Mouse (Mus musculus) brown adipose tissue, adult 24 weeks (tissue): ENCODE data around the gene Bms1. TPM values are rescaled to one million over a fixed set of nuclear protein-coding genes. Genes with fewer than 3 reads are reported as not detected.

Experiments used
- H3K27ac ChIP-seq: fragments of 200-500 bp; replicated peaks from 2 replicates; pipeline ENCODE4 v1.5.1; 2012; ENCODE audit warnings: low read depth, mild to moderate bottlenecking, low read length
- H3K4me1 ChIP-seq: fragments of 200-500 bp; 2 replicates; pipeline ENCODE4 v1.6.1; 2012; ENCODE audit warnings: low read length, mixed read lengths; ENCODE audit not compliant: control insufficient read depth, insufficient read depth, insufficient read length
- H3K4me3 ChIP-seq: fragments of 200-500 bp; 2 replicates; pipeline ENCODE4 v1.5.1; 2012; ENCODE audit warnings: low read depth, mild to moderate bottlenecking, low read length, moderate library complexity; ENCODE audit not compliant: insufficient read depth
- polyA plus RNA-seq: library from polyadenylated mRNA; stranded (reverse); fragments of >200 nt; gene quantifications from 2 replicates; pipeline ENCODE4 v1.2.4, GENCODE M21; 2012; ENCODE audit not compliant: missing spikeins, insufficient read depth, insufficient read length

The Bms1 gene
- polyA plus RNA-seq, 1 experiment = 10.3 TPM

DNA sequence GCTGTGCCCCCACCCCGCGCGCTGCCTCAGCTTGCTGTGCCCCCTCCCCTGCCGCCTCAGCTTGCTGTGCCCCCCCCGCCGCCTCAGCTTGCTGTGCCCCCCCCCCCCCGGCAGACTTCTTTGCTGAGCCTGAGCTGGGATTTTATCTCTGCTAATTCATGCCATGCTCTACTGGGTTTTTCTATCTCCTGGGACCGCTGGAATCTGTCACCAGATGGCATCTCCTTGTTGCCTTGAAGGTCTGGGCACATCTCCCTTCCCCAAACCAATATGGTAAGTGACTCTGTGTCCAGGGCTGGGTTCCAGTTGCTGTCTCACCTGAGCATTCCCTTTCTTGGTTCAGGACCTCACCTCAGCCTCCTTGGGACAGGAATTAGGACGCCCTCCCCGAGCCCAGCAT, 41.7 kb downstream of the Bms1 start:
- H3K27ac ChIP-seq = no peak overlapping the region
- no peaks in the 10 kb centered on the region for H3K4me1 ChIP-seq
- H3K4me3 ChIP-seq = no peak overlapping the region

GRCm38 (mm10) chr6:118376023-118376422, 43.3 kb downstream of the Bms1 start:
- no peaks in the 10 kb centered on the region for H3K4me1 ChIP-seq

GRCm38 (mm10) chr6:118375457-118375856, 43.8 kb downstream of the Bms1 start:
- no peak overlapping the region for H3K27ac ChIP-seq
- no peaks in the 10 kb centered on the region for H3K4me1 ChIP-seq

More at GRCm38 (mm10) chr6:118376023-118376422, 43.3 kb downstream of the Bms1 start:
- H3K4me3 ChIP-seq = no peak overlapping the region
- no peak overlapping the region for H3K27ac ChIP-seq

GRCm38 (mm10) chr6:118375026-118375425, 44.2 kb downstream of the Bms1 start:
- no peak overlapping the region for H3K4me3 ChIP-seq
- no peak overlapping the region for H3K27ac ChIP-seq
- no peaks in the 10 kb centered on the region for H3K4me1 ChIP-seq

More at GRCm38 (mm10) chr6:118375457-118375856, 43.8 kb downstream of the Bms1 start:
- no peak overlapping the region for H3K4me3 ChIP-seq

DNA sequence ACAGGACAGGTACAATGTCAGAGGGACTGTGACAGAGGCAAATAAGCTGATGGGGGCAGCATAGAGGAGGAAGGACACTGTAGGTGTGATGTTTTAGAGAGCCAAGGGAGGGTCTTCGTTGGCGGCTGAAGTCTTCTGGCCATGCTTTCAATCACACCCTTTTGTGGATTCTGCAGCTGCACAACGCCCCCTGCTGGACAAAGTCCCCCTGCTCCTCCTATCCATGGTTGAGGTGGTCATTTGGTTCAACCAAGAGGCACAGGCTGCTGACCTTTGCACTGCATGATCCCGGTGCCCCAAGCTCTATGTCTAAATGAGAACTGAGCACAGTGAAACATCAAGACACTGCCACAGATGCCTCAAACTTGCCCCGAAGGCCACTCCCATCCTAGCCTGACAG, 46.0 kb downstream of the Bms1 start:
- Histone ChIP-seq H3K4me3 (no peak overlapping the region), H3K27ac (no peak overlapping the region), H3K4me1 (no peaks in the 10 kb centered on the region)

DNA sequence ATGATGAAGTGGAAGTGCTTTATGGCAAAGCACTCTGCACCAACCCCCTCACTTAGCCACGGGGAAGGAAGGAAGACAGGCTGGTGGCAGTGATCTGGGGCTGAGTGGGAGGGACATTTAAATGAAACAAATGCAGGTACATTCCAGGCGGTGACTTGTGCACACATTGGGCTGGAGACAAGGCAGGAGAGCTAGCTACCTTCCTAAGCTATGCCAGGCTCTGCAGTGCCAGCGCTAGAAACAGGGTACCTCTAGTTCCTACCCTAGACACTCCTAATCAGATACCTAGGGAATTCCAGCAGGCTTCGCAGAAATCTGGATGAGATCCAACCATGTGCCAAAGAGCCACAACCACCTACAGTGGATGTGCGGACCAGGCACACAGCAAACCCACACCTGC, 46.5 kb downstream of the Bms1 start:
- Histone ChIP-seq H3K27ac (no peak overlapping the region), H3K4me1 (no peaks in the 10 kb centered on the region), H3K4me3 (no peak overlapping the region)

- Histone ChIP-seq H3K4me3 (no peak overlapping the region), H3K27ac (no peak overlapping the region), H3K4me1 (no peaks in the 10 kb centered on the region)
These were observed 51.8 kb downstream of the Bms1 start for GRCm38 (mm10) chr6:118367502-118367901.

GRCm38 (mm10) chr6:118366196-118366595, 53.1 kb downstream of the Bms1 start:
- Histone ChIP-seq H3K4me3 (no peak overlapping the region), H3K27ac (no peak overlapping the region), H3K4me1 (no peaks in the 10 kb centered on the region)

DNA sequence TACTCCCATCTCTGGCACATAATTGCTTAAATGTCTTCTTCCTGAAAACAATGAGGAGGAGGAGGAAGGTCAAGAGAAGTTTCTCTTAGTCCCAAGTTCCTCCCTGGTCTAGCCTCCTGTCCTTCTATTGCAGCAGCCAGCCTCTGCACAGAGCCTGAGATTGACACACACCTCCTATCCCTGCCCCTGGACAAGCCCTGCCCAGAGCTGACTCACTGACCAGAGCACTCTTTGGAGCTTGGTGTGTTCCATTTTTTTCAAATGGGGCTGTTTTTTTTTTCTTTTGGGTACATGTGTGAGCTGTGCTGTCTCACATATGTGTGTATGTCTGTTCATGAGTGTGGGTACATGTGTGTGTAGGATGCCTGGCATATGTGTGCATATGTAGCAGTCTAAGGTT, 53.5 kb downstream of the Bms1 start:
- no peak overlapping the region for H3K27ac ChIP-seq
- H3K4me3 ChIP-seq = no peak overlapping the region
- no peaks in the 10 kb centered on the region for H3K4me1 ChIP-seq

DNA sequence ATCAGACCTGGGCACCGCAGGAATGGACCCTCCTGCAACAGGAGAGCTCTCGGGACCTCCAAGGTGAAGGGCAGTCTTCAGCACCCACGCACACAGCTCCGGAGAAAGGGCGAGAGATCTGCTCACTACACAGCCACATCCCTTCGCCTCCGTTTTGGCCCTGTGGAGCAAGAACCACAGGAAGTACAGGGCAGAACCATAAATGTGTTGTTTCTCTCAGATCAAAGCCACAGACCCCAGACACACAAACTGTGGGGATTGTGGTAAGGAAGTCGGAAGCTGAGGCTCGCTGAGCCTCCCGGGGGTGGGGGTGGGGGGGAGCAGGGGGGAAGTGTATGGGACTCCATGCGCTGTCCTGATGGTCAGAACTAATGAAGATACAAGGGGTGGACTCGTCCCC, 68.9 kb downstream of the Bms1 start:
- H3K4me1 ChIP-seq = no peaks in the 10 kb centered on the region
- H3K4me3 ChIP-seq = no peak overlapping the region
- no peak overlapping the region for H3K27ac ChIP-seq

DNA sequence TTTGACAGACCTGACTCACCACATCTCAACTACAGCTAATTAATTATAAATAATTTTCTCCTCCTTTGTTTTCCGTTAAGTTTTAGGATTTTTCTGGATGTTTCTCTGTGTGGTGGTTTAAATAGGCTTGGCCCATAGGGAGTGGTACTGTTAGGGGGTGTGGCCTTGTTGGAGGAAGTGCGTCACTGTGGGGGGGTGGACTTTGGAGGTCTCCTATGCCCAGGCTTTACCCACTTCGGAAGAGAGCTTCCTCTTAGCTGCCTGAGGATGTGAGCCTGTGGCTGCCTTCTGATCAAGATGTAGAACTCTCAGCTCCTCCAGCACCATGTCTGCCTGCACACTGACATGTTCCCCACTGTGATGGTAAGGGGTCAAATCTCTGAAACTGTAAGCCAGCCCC, 71.1 kb downstream of the Bms1 start:
- H3K4me1 ChIP-seq = no peaks in the 10 kb centered on the region
- H3K4me3 ChIP-seq = no peak overlapping the region
- no peak overlapping the region for H3K27ac ChIP-seq

- H3K4me3 ChIP-seq = no peak overlapping the region
- no peaks in the 10 kb centered on the region for H3K4me1 ChIP-seq
- no peak overlapping the region for H3K27ac ChIP-seq
These were observed 72.0 kb downstream of the Bms1 start for GRCm38 (mm10) chr6:118347291-118347690.

DNA sequence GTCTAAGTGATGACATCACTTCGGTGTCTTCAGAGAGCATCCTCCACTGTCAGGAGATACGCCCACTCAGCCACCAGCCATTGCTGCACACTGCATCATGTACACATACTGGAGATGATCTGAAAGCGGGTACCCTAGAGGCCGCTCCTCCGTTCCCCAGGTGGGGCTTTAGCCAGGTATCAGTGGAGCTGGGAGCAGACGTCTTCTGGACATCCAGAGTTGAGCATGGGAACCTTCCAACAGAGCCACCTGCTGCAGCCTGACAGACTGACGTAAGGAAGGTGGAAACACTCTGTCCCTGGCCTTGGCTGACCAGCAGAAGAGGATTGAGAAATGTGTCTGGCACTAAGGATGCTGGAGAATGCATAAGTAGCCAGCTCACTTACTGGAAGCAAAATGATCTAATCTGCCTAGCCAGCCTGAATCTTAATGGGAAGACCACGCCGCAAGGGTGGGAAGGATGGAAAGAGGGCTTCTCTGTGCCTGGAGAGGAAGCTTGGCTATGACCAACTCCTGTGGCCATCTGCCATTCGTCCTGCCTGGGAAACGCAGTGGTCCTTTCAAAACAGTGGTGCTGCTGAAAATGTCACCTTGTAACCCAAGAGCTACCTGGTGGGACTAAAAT, 77.3 kb downstream of the Bms1 start:
- Histone ChIP-seq H3K27ac (no peak overlapping the region), H3K4me3 (no peak overlapping the region), H3K4me1 (no peaks in the 10 kb centered on the region)

DNA sequence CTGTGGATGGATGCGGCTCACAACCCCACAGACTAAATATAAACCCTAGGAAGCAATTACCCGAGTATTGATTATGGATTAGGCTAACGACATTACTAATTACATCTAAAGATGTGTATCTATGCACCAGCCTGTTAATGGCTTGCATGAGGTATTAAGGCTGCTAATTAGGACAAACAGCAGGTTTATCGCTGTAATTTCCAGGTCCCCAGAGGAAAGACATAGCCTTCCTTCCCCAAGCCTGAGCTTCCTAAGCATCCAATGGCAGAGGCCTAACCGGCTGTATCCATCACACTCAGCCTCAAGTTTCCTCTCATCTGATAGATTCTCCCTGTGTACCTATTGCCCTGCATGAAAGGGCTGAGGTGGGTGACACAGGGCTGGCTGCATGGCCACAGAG, 81.6 kb downstream of the Bms1 start:
- H3K4me3 ChIP-seq = no peak overlapping the region
- H3K27ac ChIP-seq = no peak overlapping the region
- no peaks in the 10 kb centered on the region for H3K4me1 ChIP-seq

GRCm38 (mm10) chr6:118336541-118337480, 82.5 kb downstream of the Bms1 start:
- H3K4me1 ChIP-seq = no peaks in the 10 kb centered on the region
- no peak overlapping the region for H3K27ac ChIP-seq
- no peak overlapping the region for H3K4me3 ChIP-seq
